ENCODE assay signal across 10 mouse cellular contexts in genomic region chr4:128958156-128958555, GRCm38 (mm10). TPM values are rescaled to one million over a fixed set of nuclear protein-coding genes. Genes with fewer than 3 reads are reported as not detected.
A peak's percentile ranks its signal among the peaks of the same experiment; 100 is the strongest.
DNase-seq lines count a peak whose midpoint lies in the region; ATAC-seq and TF ChIP-seq lines count a peak whose summit lies in the region.
"Had no signal": no experiment of that assay in that cellular context is flagged by ENCODE, and none has a peak within 500 bp of the region (broad histone marks: within the 10 kb centered on the region; RNA-seq: fewer than 3 reads in every experiment).

No protein-coding gene starts in this region.

- TF ChIP-seq CTCF in lung, adult 2 months (IDR thresholded peaks at IDR 0.05; ENCODE audit: insufficient read depth, low read length) = no peak
- TF ChIP-seq CTCF in hindbrain, postnatal 0 days (IDR thresholded peaks at IDR 0.05; ENCODE audit: low read depth) = no peak

- H3K27me3 ChIP-seq in heart, embryonic 16.5 days (ENCODE audit: control insufficient read depth, insufficient read depth, low read length) = no peaks in the 10 kb centered on the region; the same call in 1 of the 2 replicates
- H3K27me3 ChIP-seq in lung, embryonic 15.5 days = peaks cover 10% of the 10 kb centered on the region
- no peaks in the 10 kb centered on the region for H3K27me3 ChIP-seq in hindbrain, postnatal 0 days (ENCODE audit: insufficient read depth, low read length)
- H3K27me3 ChIP-seq: neural tube, embryonic 15.5 days had no signal

- no peak overlapping the region for H3K4me2 ChIP-seq in heart, embryonic 16.5 days (ENCODE audit: low read depth, low read length)
- no peak overlapping the region for H3K4me2 ChIP-seq in lung, embryonic 15.5 days
- no peak overlapping the region for H3K4me2 ChIP-seq in hindbrain, postnatal 0 days (ENCODE audit: low read depth, low read length)
- H3K4me2 ChIP-seq: neural tube, embryonic 15.5 days had no signal

- no peak for ATAC-seq in heart, embryonic 16.5 days (replicated peaks; ENCODE audit: extremely low read depth, insufficient read depth, low FRiP score)
- no peak for ATAC-seq in lung, embryonic 15.5 days (ENCODE audit: borderline replicate concordance, extremely low read depth, low FRiP score, low TSS enrichment)
- ATAC-seq in hindbrain, postnatal 0 days = no peak
- ATAC-seq in cerebellum, adult (ENCODE audit: insufficient number of reproducible peaks, low FRiP score, low TSS enrichment) = no peak

- no peak for DNase-seq in heart, postnatal 10 days
- DNase-seq in lung, adult 2 months = no peak
- DNase-seq in hindbrain, postnatal 0 days (ENCODE audit: low spot score) = no peak
- DNase-seq in spleen, adult 18-20 months = no peak
- DNase-seq: right cerebral cortex, postnatal 14 days had no signal

- intact Hi-C loops in heart, postnatal 10 days (cut with DNase I) = no loop called here

- WGBS in heart, embryonic 16.5 days = 67% methylated on average over 11 of the region's 11 CpGs
- 73% methylated on average over 11 of the region's 11 CpGs for WGBS in lung, embryonic 15.5 days
- WGBS in lung, adult 2 months = 70% methylated on average over 11 of the region's 11 CpGs
- WGBS in hindbrain, postnatal 0 days = 85% methylated on average over 11 of the region's 11 CpGs

- H3K4me1 ChIP-seq in heart, embryonic 16.5 days (ENCODE audit: control insufficient read depth, insufficient read depth, low read length) = peaks cover 19% of the 10 kb centered on the region
- H3K4me1 ChIP-seq in lung, embryonic 15.5 days = peaks cover 38% of the 10 kb centered on the region
- no peaks in the 10 kb centered on the region for H3K4me1 ChIP-seq in lung, adult 2 months (ENCODE audit: control insufficient read depth, insufficient read depth, low read length)
- H3K4me1 ChIP-seq in hindbrain, postnatal 0 days (ENCODE audit: insufficient read depth, low read length) = peaks cover 27% of the 10 kb centered on the region

- no peak overlapping the region for H3K4me3 ChIP-seq in heart, embryonic 16.5 days (ENCODE audit: low read length)
- no peak overlapping the region for H3K4me3 ChIP-seq in lung, embryonic 15.5 days
- no peak overlapping the region for H3K4me3 ChIP-seq in lung, adult 2 months (replicated peaks; ENCODE audit: extremely low read depth, low read depth, low read length)
- no peak overlapping the region for H3K4me3 ChIP-seq in hindbrain, postnatal 0 days (ENCODE audit: low read length)
- H3K4me3 ChIP-seq: neural tube, embryonic 15.5 days had no signal

- no peak for TF ChIP-seq POLR2A in lung, adult 2 months (IDR thresholded peaks at IDR 0.05; ENCODE audit: borderline replicate concordance, extremely low read depth, low read depth, low read length)

- no peaks in the 10 kb centered on the region for H3K9me3 ChIP-seq in heart, embryonic 16.5 days (replicated peaks; ENCODE audit: control insufficient read depth, low read length)
- no peaks in the 10 kb centered on the region for H3K9me3 ChIP-seq in lung, embryonic 15.5 days
- H3K9me3 ChIP-seq in hindbrain, postnatal 0 days (ENCODE audit: low read length) = no peaks in the 10 kb centered on the region
- H3K9me3 ChIP-seq: neural tube, embryonic 15.5 days had no signal

- H3K36me3 ChIP-seq in heart, embryonic 16.5 days (ENCODE audit: control insufficient read depth, insufficient read depth) = no peaks in the 10 kb centered on the region
- H3K36me3 ChIP-seq in lung, embryonic 15.5 days = no peaks in the 10 kb centered on the region
- no peaks in the 10 kb centered on the region for H3K36me3 ChIP-seq in hindbrain, postnatal 0 days (ENCODE audit: insufficient read depth, low read length)
- H3K36me3 ChIP-seq: neural tube, embryonic 15.5 days had no signal

- peak overlapping the region; percentile 43; the same call in 1 of the 2 replicates for H3K27ac ChIP-seq in heart, embryonic 16.5 days (ENCODE audit: low read length)
- peak overlapping the region; percentile 11; the same call in 1 of the 2 replicates for H3K27ac ChIP-seq in lung, embryonic 15.5 days
- peak overlapping the region; percentile 26; the same call in 1 of the 2 replicates for H3K27ac ChIP-seq in hindbrain, postnatal 0 days
- H3K27ac ChIP-seq: kidney, postnatal 0 days had no signal

- no peak overlapping the region for H3K9ac ChIP-seq in heart, embryonic 16.5 days (ENCODE audit: low read length)
- H3K9ac ChIP-seq in lung, embryonic 15.5 days = no peak overlapping the region
- no peak overlapping the region for H3K9ac ChIP-seq in hindbrain, postnatal 0 days (replicated peaks; ENCODE audit: low read length)
- H3K9ac ChIP-seq: neural tube, embryonic 15.5 days had no signal

RNA-seq across cellular contexts. Expression of gene Azin2, which starts 4.1 kb away (rescaled TPM):
- 7.6 and 8.9 TPM in 2 replicates for polyA plus RNA-seq in heart, embryonic 16.5 days (2015; fragmentation: Nextera tagmentation; extraction: Ambion mirVana)
- total RNA-seq in heart, postnatal 10 days (2021) = 1 to 10 TPM; 5.8 to 6.0 TPM
- 18.6 and 22.5 TPM in 2 replicates for polyA plus RNA-seq in lung, embryonic 15.5 days (2015; fragmentation: Nextera tagmentation; extraction: Ambion mirVana)
- polyA plus RNA-seq in lung, adult 2 months (2012; rRNA removed) = 46.2 and 49.4 TPM in 2 replicates
- 32.7 and 35.0 TPM in 2 replicates for total RNA-seq in hindbrain, postnatal 0 days (2014; rRNA removed)
- polyA plus RNA-seq in hindbrain, postnatal 0 days (2015; fragmentation: Nextera tagmentation; extraction: Ambion mirVana) = 32.9 and 33.0 TPM in 2 replicates

RNA-seq across cellular contexts. Expression of gene Ak2, which starts 33.6 kb away (rescaled TPM):
- polyA plus RNA-seq in heart, embryonic 16.5 days (2015; fragmentation: Nextera tagmentation; extraction: Ambion mirVana) = 166 and 168 TPM in 2 replicates
- 10 to 100 TPM; 91.3 to 93.4 TPM for total RNA-seq in heart, postnatal 10 days (2021)
- polyA plus RNA-seq in lung, embryonic 15.5 days (2015; fragmentation: Nextera tagmentation; extraction: Ambion mirVana) = 182 and 187 TPM in 2 replicates
- 22.6 and 24.2 TPM in 2 replicates for polyA plus RNA-seq in lung, adult 2 months (2012; rRNA removed)
- 24.9 and 32.3 TPM in 2 replicates for total RNA-seq in hindbrain, postnatal 0 days (2014; rRNA removed)
- polyA plus RNA-seq in hindbrain, postnatal 0 days (2015; fragmentation: Nextera tagmentation; extraction: Ambion mirVana) = 78.5 and 82.9 TPM in 2 replicates
